Comparison of ENCODE assay signal across 7 mouse cellular contexts in the genomic region with DNA sequence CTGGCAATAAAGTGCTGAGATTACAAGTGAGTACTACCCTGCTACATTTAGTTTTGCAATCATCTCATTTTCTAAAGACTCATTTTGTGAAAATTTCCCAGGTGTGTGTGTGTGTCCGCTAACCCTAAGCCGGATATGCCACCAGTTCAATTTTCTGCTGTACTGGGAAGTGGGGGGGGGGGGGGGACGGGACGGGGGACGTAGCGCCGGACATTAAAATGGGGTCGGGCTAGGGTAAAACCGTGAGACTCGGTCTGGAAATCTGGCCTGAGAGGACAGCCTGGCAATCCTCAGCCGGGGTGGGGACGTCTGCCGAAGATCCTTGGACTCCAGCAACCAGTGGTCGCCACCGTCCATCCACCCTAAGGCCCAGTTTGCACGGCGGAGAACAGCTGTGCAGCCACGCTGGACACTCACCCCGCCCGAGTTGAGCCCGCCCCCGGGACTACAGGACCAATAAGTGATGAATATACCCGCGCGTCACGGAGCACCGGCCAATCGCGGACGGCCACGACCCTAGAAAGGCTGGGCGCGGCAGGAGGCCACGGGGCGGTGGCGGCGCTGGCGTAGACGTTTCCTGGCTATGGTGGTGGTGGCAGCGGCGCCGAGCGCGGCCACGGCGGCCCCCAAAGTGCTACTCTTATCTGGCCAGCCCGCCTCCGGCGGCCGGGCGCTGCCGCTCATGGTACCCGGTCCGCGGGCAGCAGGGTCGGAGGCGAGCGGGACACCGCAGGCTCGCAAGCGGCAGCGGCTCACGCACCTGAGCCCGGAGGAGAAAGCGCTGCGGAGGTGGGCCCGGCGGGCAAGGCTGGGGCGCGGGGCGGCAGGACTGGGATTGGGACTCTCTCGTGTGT. TPM values are rescaled to one million over a fixed set of nuclear protein-coding genes. Genes with fewer than 3 reads are reported as not detected.
A peak's percentile ranks its signal among the peaks of the same experiment; 100 is the strongest.
DNase-seq lines count a peak whose midpoint lies in the region; ATAC-seq lines count a peak whose summit lies in the region.

A gene (plus strand): TSS at position 248 of the 854 bp plus-strand sequence.

- peak; percentile 87 for ATAC-seq in granulocyte monocyte progenitor cell, adult 5-6 weeks (replicated peaks; ENCODE audit: poor library complexity, severe bottlenecking)
- ATAC-seq in limb, embryonic 11.5 days (ENCODE audit: insufficient number of reproducible peaks, low FRiP score, low TSS enrichment, low read depth) = peak; percentile 97
- peak; percentile 97 for ATAC-seq in midbrain, embryonic 14.5 days (ENCODE audit: low FRiP score, low TSS enrichment)

- peaks cover 35% of the 10 kb centered on the region for H3K36me3 ChIP-seq in embryonic facial prominence, embryonic 10.5 days (replicated peaks)
- peaks cover 16% of the 10 kb centered on the region for H3K36me3 ChIP-seq in limb, embryonic 11.5 days (ENCODE audit: control insufficient read depth, insufficient read depth, low read length)
- peaks cover 30% of the 10 kb centered on the region for H3K36me3 ChIP-seq in midbrain, embryonic 14.5 days (ENCODE audit: control insufficient read depth, insufficient read depth, low read length)

- peak within 1 kb of the TSS; percentile 94 for H3K4me3 ChIP-seq in embryonic facial prominence, embryonic 10.5 days
- peak within 1 kb of the TSS; percentile 99 for H3K4me3 ChIP-seq in limb, embryonic 11.5 days (ENCODE audit: low read depth, low read length)
- peak within 1 kb of the TSS; percentile 95 for H3K4me3 ChIP-seq in midbrain, embryonic 14.5 days (replicated peaks; ENCODE audit: low read depth, low read length)

- no peaks in the 10 kb centered on the region for H3K27me3 ChIP-seq in embryonic facial prominence, embryonic 10.5 days (replicated peaks; ENCODE audit: low read depth, poor library complexity, severe bottlenecking)
- H3K27me3 ChIP-seq in limb, embryonic 11.5 days (ENCODE audit: control insufficient read depth, insufficient read depth, low read length) = no peaks in the 10 kb centered on the region
- no peaks in the 10 kb centered on the region for H3K27me3 ChIP-seq in midbrain, embryonic 14.5 days (ENCODE audit: control insufficient read depth, insufficient read depth, low read length)

- H3K4me1 ChIP-seq in embryonic facial prominence, embryonic 10.5 days = peaks cover 32% of the 10 kb centered on the region
- H3K4me1 ChIP-seq in limb, embryonic 11.5 days (ENCODE audit: control insufficient read depth, insufficient read depth, low read length) = peaks cover 10% of the 10 kb centered on the region
- peaks cover 14% of the 10 kb centered on the region for H3K4me1 ChIP-seq in midbrain, embryonic 14.5 days (ENCODE audit: control insufficient read depth, insufficient read depth, low read length)

- DNase-seq in adrenal gland, postnatal 10 days = peak; percentile 99
- DNase-seq in embryonic facial prominence, embryonic 10.5 days (ENCODE audit: low spot score) = peak; percentile 98
- peak; percentile 99 for DNase-seq in kidney, adult 18-20 months
- DNase-seq in limb, embryonic 11.5 days (ENCODE audit: low spot score) = peak; percentile 99
- peak; percentile 97 for DNase-seq in midbrain, embryonic 14.5 days
- DNase-seq in spleen, adult 18-20 months = peak; percentile 91 to 96

- peak within 1 kb of the TSS; percentile 75 for H3K4me2 ChIP-seq in limb, embryonic 11.5 days (ENCODE audit: low read depth, severe bottlenecking)
- peak within 1 kb of the TSS; percentile 77 for H3K4me2 ChIP-seq in midbrain, embryonic 14.5 days (ENCODE audit: low read length)

- peak within 1 kb of the TSS; percentile 99 for H3K9ac ChIP-seq in limb, embryonic 11.5 days (ENCODE audit: low read length)
- H3K9ac ChIP-seq in midbrain, embryonic 14.5 days (replicated peaks; ENCODE audit: low read length) = peak within 1 kb of the TSS; percentile 97

- under 1% methylated on average over 72 of the region's 72 CpGs for WGBS in embryonic facial prominence, embryonic 10.5 days
- WGBS in limb, embryonic 11.5 days = under 1% methylated on average over 70 of the region's 72 CpGs
- WGBS in midbrain, embryonic 14.5 days = under 1% methylated on average over 71 of the region's 72 CpGs

- H3K9me3 ChIP-seq in embryonic facial prominence, embryonic 10.5 days = no peaks in the 10 kb centered on the region
- no peaks in the 10 kb centered on the region for H3K9me3 ChIP-seq in limb, embryonic 11.5 days (ENCODE audit: control insufficient read depth, low read length)
- H3K9me3 ChIP-seq in midbrain, embryonic 14.5 days (ENCODE audit: control insufficient read depth, low read length) = no peaks in the 10 kb centered on the region

- H3K27ac ChIP-seq in embryonic facial prominence, embryonic 10.5 days (replicated peaks) = peak within 1 kb of the TSS; percentile 98
- H3K27ac ChIP-seq in limb, embryonic 11.5 days (replicated peaks; ENCODE audit: low read depth, low read length) = peak within 1 kb of the TSS; percentile 83
- H3K27ac ChIP-seq in midbrain, embryonic 14.5 days (replicated peaks; ENCODE audit: low read depth, low read length) = peak within 1 kb of the TSS; percentile 94

RNA-seq across cellular contexts. Expression of the gene that starts here (rescaled TPM):
- total RNA-seq in adrenal gland, postnatal 10 days (2021) = 100 to 1,000 TPM; 100 to 121 TPM
- polyA plus RNA-seq in embryonic facial prominence, embryonic 10.5 days (2016; fragmentation: Nextera tagmentation; extraction: Ambion mirVana) = 119 and 129 TPM in 2 replicates
- 197 TPM in 2 replicates for total RNA-seq in granulocyte monocyte progenitor cell, adult 5-6 weeks (2014; fragmentation: Nextera tagmentation)
- 194 and 200 TPM in 2 replicates for total RNA-seq in granulocyte monocyte progenitor cell, adult 5-6 weeks (2017)
- 151 and 153 TPM in 2 replicates for polyA plus RNA-seq in limb, embryonic 11.5 days (2014; fragmentation: Nextera tagmentation; extraction: Ambion mirVana)
- 130 and 138 TPM in 2 replicates for polyA plus RNA-seq in midbrain, embryonic 14.5 days (2014; fragmentation: Nextera tagmentation; extraction: Ambion mirVana)

Comparison
In these comparisons a context has a peak if more than half of its experiments do, and no peak if none do; other contexts are left out.
1. Peak in every context shown above with its lines: DNase-seq, ATAC-seq, H3K4me3 ChIP-seq and H3K27ac ChIP-seq.